Mouse (Mus musculus) right cerebral cortex, postnatal 25 days (tissue): ENCODE results near the gene Ppp1r35.

Experiments
- DNase-seq: peaks from one replicate; pipeline ENCODE4 v3.0.0; 2022

The Ppp1r35 gene

GRCm38 (mm10) chr5:137751988-137752387, 26.7 kb upstream of the Ppp1r35 start:
- DNase-seq, result no peak

- no peak for DNase-seq
Observed at GRCm38 (mm10) chr5:137753111-137753832, 25.4 kb upstream of the Ppp1r35 start.

GRCm38 (mm10) chr5:137755425-137755824, 23.2 kb upstream of the Ppp1r35 start:
- no peak for DNase-seq

GRCm38 (mm10) chr5:137756106-137756505, 22.5 kb upstream of the Ppp1r35 start:
- no peak for DNase-seq

GRCm38 (mm10) chr5:137756882-137757661, 21.6 kb upstream of the Ppp1r35 start:
- DNase-seq, result peak; percentile 81

- DNase-seq, result peak; percentile 68
Observed at GRCm38 (mm10) chr5:137757887-137758286, 20.8 kb upstream of the Ppp1r35 start.

- no peak for DNase-seq
Observed at GRCm38 (mm10) chr5:137758921-137759534, 19.6 kb upstream of the Ppp1r35 start.

GRCm38 (mm10) chr5:137759971-137760412, 18.7 kb upstream of the Ppp1r35 start:
- peak; percentile 82 for DNase-seq

- no peak for DNase-seq
Observed at GRCm38 (mm10) chr5:137764609-137765340, 13.9 kb upstream of the Ppp1r35 start.

- DNase-seq, result no peak
Observed at GRCm38 (mm10) chr5:137766270-137766669, 12.4 kb upstream of the Ppp1r35 start.

- no peak for DNase-seq
Observed at GRCm38 (mm10) chr5:137768475-137768874, 10.2 kb upstream of the Ppp1r35 start.

- no peak for DNase-seq
Observed at GRCm38 (mm10) chr5:137770709-137771108, 7.9 kb upstream of the Ppp1r35 start.

- DNase-seq, result no peak
Observed at GRCm38 (mm10) chr5:137772755-137773154, 5.9 kb upstream of the Ppp1r35 start.

- no peak for DNase-seq
Observed at GRCm38 (mm10) chr5:137775587-137776290, 2.9 kb upstream of the Ppp1r35 start.

- no peak for DNase-seq
Observed at GRCm38 (mm10) chr5:137776408-137776918, 2.2 kb upstream of the Ppp1r35 start.

GRCm38 (mm10) chr5:137777267-137777845, 1.3 kb upstream of the Ppp1r35 start:
- DNase-seq, result no peak

GRCm38 (mm10) chr5:137779053-137779933, 644 bp downstream of the Ppp1r35 start:
- DNase-seq, result peak; percentile 21

- DNase-seq, result no peak
Observed at GRCm38 (mm10) chr5:137781661-137782060, 3.0 kb downstream of the Ppp1r35 start.

- no peak for DNase-seq
Observed at GRCm38 (mm10) chr5:137782776-137783522, 4.3 kb downstream of the Ppp1r35 start.
